Mouse (Mus musculus): ENCODE measurements around the gene Chst1. TPM values are rescaled to one million over a fixed set of nuclear protein-coding genes. Genes with fewer than 3 reads are reported as not detected.

Gene Chst1
- polyA plus RNA-seq, 1 experiment from 2014 or later: 48.0 TPM

GRCm38 (mm10) chr2:92600348-92600670 lies 802 bp downstream of the Chst1 start:
- peak overlapping the region; percentile 62 for H3K4me2 ChIP-seq
- H3K9me3 ChIP-seq: no peaks in the 10 kb centered on the region
- ATAC-seq (replicated peaks): peak; percentile 32; the same call in 1 of the 2 replicates
- no peaks in the 10 kb centered on the region for H3K27me3 ChIP-seq (replicated peaks)
- under 1% methylated on average over 17 of the region's 17 CpGs for WGBS
- peak overlapping the region; percentile 58 for H3K4me3 ChIP-seq
- H3K4me1 ChIP-seq: peaks cover 55% of the 10 kb centered on the region
- peak overlapping the region; percentile 85 for H3K9ac ChIP-seq
- peak overlapping the region; percentile 81 for H3K27ac ChIP-seq
- no peaks in the 10 kb centered on the region for H3K36me3 ChIP-seq (replicated peaks)

- H3K36me3 ChIP-seq (replicated peaks): no peaks in the 10 kb centered on the region
- WGBS: 55% methylated on average over 4 of the region's 4 CpGs
- H3K4me1 ChIP-seq: peaks cover 55% of the 10 kb centered on the region
- peak overlapping the region; percentile 81; the same call in 1 of the 2 replicates for H3K27ac ChIP-seq
- no peaks in the 10 kb centered on the region for H3K27me3 ChIP-seq (replicated peaks)
- H3K4me2 ChIP-seq: peak overlapping the region; percentile 62
- H3K4me3 ChIP-seq: peak overlapping the region; percentile 58
- no peaks in the 10 kb centered on the region for H3K9me3 ChIP-seq
- no peak for ATAC-seq (replicated peaks)
- peak overlapping the region; percentile 85 for H3K9ac ChIP-seq
Observed at GRCm38 (mm10) chr2:92601246-92601645, 1.7 kb downstream of the Chst1 start.

DNA sequence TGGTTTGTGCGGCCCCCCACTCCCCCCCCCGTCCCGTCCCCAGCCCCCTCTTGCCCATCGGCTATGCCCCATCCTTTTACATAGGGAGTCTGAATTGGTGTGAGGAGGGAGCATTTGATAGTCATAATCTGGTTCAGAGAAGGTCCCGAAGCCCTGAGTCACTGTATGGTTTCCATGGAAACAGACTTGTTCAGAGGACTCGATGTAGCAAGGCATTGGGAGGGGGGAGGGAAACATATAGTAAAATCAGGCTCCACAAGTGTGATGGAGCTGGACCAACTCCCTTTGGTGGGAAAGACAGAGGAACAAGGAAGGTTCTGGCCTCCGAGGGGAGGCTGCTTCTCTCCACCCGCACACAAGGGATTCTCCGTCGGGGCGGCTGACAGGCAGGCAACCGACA lies 2.6 kb downstream of the Chst1 start:
- H3K36me3 ChIP-seq (replicated peaks): no peaks in the 10 kb centered on the region
- H3K4me1 ChIP-seq: peaks cover 55% of the 10 kb centered on the region
- peak overlapping the region; percentile 62 for H3K4me2 ChIP-seq
- no peaks in the 10 kb centered on the region for H3K27me3 ChIP-seq (replicated peaks)
- ATAC-seq (replicated peaks): peak; percentile 43; the same call in 1 of the 2 replicates
- no peaks in the 10 kb centered on the region for H3K9me3 ChIP-seq
- peak overlapping the region; percentile 85; the same call in 1 of the 2 replicates for H3K9ac ChIP-seq
- 6% methylated on average over 12 of the region's 12 CpGs for WGBS
- H3K27ac ChIP-seq: no peak overlapping the region
- peak overlapping the region; percentile 58 for H3K4me3 ChIP-seq

- Histone ChIP-seq H3K9ac (peak overlapping the region; percentile 4; the same call in 1 of the 2 replicates), H3K9me3 (no peaks in the 10 kb centered on the region), H3K4me2 (peak overlapping the region; percentile 62), H3K27me3 (replicated peaks) (no peaks in the 10 kb centered on the region), H3K4me1 (peaks cover 65% of the 10 kb centered on the region), H3K36me3 (replicated peaks) (no peaks in the 10 kb centered on the region), H3K27ac (0 out of 2 replicates have a peak overlapping the region, but pooled peaks have one; percentile 35), H3K4me3 (no peak overlapping the region)
- WGBS: 53% methylated on average over 5 of the region's 5 CpGs
- ATAC-seq (replicated peaks): no peak
Observed at GRCm38 (mm10) chr2:92603591-92603990, 4.1 kb downstream of the Chst1 start.

DNA sequence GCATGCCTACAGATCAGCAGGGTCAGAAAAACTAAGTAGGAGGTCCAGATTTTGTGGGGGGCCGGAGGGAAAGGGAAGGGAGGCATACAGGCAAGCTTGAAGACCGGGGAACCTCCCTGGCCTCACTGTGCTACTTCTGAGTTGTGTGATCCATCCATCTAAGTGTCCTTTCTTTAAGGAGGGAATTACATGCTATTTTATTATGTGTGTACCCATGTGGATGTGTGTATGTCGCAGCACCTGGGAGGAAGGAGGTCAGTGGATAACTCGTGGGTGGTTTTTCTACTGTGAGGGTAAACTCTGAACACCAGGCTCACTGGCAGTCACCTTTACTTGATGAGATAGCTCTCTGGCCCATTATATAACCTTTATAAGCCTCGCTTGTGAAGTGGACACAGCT lies 5.1 kb downstream of the Chst1 start:
- Histone ChIP-seq H3K27me3 (replicated peaks) (no peaks in the 10 kb centered on the region), H3K4me3 (no peak overlapping the region), H3K27ac (no peak overlapping the region), H3K9ac (no peak overlapping the region), H3K36me3 (replicated peaks) (no peaks in the 10 kb centered on the region), H3K4me1 (peaks cover 63% of the 10 kb centered on the region), H3K9me3 (no peaks in the 10 kb centered on the region), H3K4me2 (peak overlapping the region; percentile 62)
- WGBS: 81% methylated on average over 5 of the region's 5 CpGs
- no peak for ATAC-seq (replicated peaks)

GRCm38 (mm10) chr2:92605995-92606394 lies 6.5 kb downstream of the Chst1 start:
- Histone ChIP-seq H3K4me3 (no peak overlapping the region), H3K27ac (no peak overlapping the region), H3K9me3 (no peaks in the 10 kb centered on the region), H3K4me2 (no peak overlapping the region), H3K36me3 (replicated peaks) (no peaks in the 10 kb centered on the region), H3K9ac (no peak overlapping the region), H3K4me1 (peaks cover 57% of the 10 kb centered on the region), H3K27me3 (replicated peaks) (no peaks in the 10 kb centered on the region)
- WGBS: 77% methylated on average over 5 of the region's 5 CpGs
- no peak for ATAC-seq (replicated peaks)

DNA sequence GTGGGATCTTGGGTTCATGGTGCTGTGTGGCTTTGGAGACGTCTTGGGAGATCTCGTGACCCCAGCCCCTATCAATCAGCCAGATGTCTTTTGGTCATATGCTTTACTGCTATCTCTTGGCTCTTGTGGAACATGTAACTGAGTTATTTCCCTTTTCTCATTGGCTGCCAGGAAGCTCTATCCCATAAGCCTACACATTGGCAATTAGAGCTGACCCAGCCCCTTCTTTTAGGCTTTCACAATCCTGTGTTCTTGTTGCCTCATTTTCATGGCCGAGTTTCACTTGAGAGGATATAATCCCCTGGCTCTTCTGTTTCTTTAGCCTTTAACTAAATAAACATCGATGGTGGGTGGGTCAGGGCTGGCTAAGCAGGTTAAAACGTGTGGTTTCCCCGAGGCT lies 7.6 kb downstream of the Chst1 start:
- H3K27me3 ChIP-seq (replicated peaks): no peaks in the 10 kb centered on the region
- H3K27ac ChIP-seq: no peak overlapping the region
- H3K4me2 ChIP-seq: no peak overlapping the region
- no peaks in the 10 kb centered on the region for H3K36me3 ChIP-seq (replicated peaks)
- H3K4me3 ChIP-seq: no peak overlapping the region
- ATAC-seq (replicated peaks): no peak
- no peak overlapping the region for H3K9ac ChIP-seq
- H3K4me1 ChIP-seq: peaks cover 45% of the 10 kb centered on the region
- 69% methylated on average over 6 of the region's 6 CpGs for WGBS
- H3K9me3 ChIP-seq: no peaks in the 10 kb centered on the region

GRCm38 (mm10) chr2:92607592-92607991 lies 8.1 kb downstream of the Chst1 start:
- no peak overlapping the region for H3K4me3 ChIP-seq
- H3K4me1 ChIP-seq: peaks cover 41% of the 10 kb centered on the region
- no peak overlapping the region for H3K4me2 ChIP-seq
- peak overlapping the region; percentile 35 for H3K27ac ChIP-seq
- H3K9ac ChIP-seq: no peak overlapping the region
- H3K36me3 ChIP-seq (replicated peaks): no peaks in the 10 kb centered on the region
- H3K9me3 ChIP-seq: no peaks in the 10 kb centered on the region
- ATAC-seq (replicated peaks): no peak
- 87% methylated on average over 3 of the region's 3 CpGs for WGBS
- H3K27me3 ChIP-seq (replicated peaks): no peaks in the 10 kb centered on the region

DNA sequence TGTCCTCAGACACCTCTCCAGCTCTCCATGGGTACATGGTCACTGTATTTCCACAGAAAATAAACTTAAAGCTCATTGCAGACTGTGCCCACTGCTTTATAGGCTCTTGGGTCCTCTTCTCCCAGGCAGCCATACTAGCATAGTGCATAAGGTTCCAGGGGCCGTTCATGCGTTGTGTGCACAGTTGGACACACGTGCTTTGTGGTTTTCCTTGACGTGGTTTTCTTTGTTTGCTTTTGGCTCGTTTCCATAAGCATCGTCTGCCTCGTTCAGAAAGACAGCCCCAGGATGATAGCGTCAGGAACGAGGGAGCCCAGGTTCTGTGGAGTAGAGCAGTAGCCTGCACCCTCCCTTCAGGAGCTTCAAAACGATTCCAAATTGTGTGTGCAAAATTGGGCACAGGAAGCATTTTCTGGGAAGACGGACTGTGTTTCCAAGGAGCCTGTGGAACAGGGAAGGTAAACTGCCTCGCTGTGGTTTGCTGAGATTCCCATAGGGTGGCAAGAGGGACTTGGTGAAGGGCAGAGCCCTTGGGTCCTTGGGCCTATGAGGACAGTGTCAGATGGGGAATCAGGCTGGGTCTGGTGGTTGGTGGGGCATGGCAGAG lies 8.6 kb downstream of the Chst1 start:
- 46% methylated on average over 12 of the region's 12 CpGs for WGBS
- no peak overlapping the region for H3K4me3 ChIP-seq
- no peak for ATAC-seq (replicated peaks)
- no peaks in the 10 kb centered on the region for H3K36me3 ChIP-seq (replicated peaks)
- peak overlapping the region; percentile 35 for H3K27ac ChIP-seq
- no peaks in the 10 kb centered on the region for H3K27me3 ChIP-seq (replicated peaks)
- no peak overlapping the region for H3K9ac ChIP-seq
- H3K9me3 ChIP-seq: no peaks in the 10 kb centered on the region
- H3K4me1 ChIP-seq: peaks cover 36% of the 10 kb centered on the region
- no peak overlapping the region for H3K4me2 ChIP-seq

DNA sequence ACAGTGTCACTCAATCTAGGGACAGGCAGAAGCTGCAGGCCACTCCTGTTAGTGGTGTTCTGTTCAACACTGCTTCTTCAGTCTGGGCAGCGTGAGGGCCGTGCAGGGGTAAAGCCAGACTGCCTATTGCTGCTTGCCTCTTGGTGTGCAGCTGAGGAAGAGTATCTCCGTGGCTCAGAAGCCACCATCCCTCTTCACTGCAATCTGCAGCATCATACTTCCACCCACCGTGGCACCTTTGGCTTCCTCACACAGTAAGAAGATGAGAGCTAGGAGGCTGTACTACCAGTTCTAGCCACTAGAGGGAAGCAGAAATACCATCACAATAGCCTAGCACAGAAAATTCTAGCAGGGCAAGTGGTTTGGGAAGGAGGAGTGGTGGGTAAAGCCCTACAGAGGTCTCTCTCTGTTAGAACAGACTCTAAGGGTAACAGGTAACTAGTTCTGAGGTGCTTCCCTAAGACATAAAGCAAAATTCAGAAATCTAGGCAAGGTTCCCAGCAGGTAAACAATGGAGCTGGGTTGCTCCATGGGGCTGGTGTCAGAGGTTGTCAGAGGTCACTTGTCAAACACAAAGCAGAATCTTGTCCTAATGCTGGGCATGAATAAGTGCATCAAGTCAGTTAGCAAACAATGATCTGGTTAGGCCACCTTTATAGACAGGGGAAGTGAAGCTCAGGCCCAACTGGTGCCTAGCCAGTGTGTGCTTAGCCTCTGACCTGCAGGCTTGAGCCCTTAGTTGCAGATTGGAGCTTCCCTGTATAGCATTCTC lies 9.5 kb downstream of the Chst1 start:
- no peak overlapping the region for H3K27ac ChIP-seq
- no peaks in the 10 kb centered on the region for H3K9me3 ChIP-seq
- 42% methylated on average over 4 of the region's 4 CpGs for WGBS
- H3K36me3 ChIP-seq (replicated peaks): 0 out of 2 replicates have a peak, but pooled peaks cover 6% of the 10 kb centered on the region
- H3K4me1 ChIP-seq: peaks cover 27% of the 10 kb centered on the region
- no peaks in the 10 kb centered on the region for H3K27me3 ChIP-seq (replicated peaks)
- H3K9ac ChIP-seq: no peak overlapping the region
- H3K4me2 ChIP-seq: no peak overlapping the region
- no peak overlapping the region for H3K4me3 ChIP-seq
- ATAC-seq (replicated peaks): peak; percentile 49

DNA sequence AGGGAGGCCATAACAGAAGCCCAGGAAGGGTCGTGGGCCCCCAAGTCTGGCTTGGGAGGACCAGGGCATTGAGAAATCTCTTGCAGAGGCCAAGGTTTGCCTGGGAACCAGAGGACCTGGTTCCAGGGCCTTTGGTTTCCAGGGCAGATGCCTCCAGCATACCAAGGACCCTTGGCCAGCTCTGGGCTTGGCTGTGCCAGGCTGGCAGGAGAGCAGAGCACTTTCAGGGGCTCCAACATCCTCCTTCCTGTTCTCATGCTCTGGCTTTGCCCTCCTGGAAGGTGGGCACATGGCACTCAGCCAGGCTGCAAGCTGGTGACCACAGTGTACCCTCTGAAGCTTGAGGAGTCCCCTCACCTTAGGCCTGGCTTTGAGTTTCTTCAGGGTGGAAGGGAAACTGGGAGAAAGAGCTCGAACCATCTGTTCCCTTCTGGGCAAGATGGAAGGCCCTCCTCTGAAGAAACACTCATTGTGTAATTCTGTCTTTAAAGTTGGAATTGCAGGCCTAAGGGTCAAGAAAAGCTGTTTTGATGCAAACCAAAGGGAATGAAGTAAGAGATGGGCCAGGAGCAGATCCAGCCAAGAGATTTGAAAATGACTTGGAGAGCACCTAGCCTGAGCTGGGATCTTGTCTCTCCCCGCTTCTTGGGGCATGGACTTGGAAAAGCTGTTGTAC lies 10.3 kb downstream of the Chst1 start:
- no peak for ATAC-seq (replicated peaks)
- H3K4me2 ChIP-seq: no peak overlapping the region
- no peaks in the 10 kb centered on the region for H3K27me3 ChIP-seq (replicated peaks)
- H3K36me3 ChIP-seq (replicated peaks): 0 out of 2 replicates have a peak, but pooled peaks cover 7% of the 10 kb centered on the region
- H3K4me1 ChIP-seq: peaks cover 19% of the 10 kb centered on the region
- no peak overlapping the region for H3K9ac ChIP-seq
- no peak overlapping the region for H3K4me3 ChIP-seq
- no peak overlapping the region for H3K27ac ChIP-seq
- no peaks in the 10 kb centered on the region for H3K9me3 ChIP-seq
- WGBS: 87% methylated on average over 3 of the region's 3 CpGs

DNA sequence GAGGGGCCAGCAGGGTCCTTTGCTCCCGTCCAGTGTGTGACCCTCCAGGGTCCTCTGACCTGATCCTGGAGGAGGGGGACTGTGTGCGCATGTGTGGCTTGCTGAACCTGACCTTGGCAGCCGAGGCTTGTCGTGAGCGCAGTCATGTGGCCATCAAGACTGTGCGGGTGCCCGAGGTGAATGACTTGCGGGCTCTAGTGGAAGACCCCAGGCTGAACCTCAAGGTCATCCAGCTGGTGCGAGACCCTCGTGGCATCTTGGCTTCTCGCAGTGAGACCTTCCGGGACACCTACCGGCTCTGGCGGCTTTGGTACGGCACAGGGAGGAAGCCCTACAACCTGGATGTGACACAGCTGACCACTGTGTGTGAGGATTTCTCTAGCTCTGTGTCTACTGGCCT lies 14.1 kb downstream of the Chst1 start:
- H3K4me2 ChIP-seq: no peak overlapping the region
- ATAC-seq (replicated peaks): no peak
- no peak overlapping the region for H3K9ac ChIP-seq
- 0 out of 2 replicates have a peak, but pooled peaks cover 4% of the 10 kb centered on the region for H3K4me1 ChIP-seq
- H3K36me3 ChIP-seq (replicated peaks): 0 out of 2 replicates have a peak, but pooled peaks cover 7% of the 10 kb centered on the region
- H3K27ac ChIP-seq: no peak overlapping the region
- no peaks in the 10 kb centered on the region for H3K9me3 ChIP-seq
- H3K27me3 ChIP-seq (replicated peaks): no peaks in the 10 kb centered on the region
- H3K4me3 ChIP-seq: no peak overlapping the region
- 94% methylated on average over 15 of the region's 15 CpGs for WGBS
